Mouse (Mus musculus): ENCODE data around the gene Sec23a.

DNA sequence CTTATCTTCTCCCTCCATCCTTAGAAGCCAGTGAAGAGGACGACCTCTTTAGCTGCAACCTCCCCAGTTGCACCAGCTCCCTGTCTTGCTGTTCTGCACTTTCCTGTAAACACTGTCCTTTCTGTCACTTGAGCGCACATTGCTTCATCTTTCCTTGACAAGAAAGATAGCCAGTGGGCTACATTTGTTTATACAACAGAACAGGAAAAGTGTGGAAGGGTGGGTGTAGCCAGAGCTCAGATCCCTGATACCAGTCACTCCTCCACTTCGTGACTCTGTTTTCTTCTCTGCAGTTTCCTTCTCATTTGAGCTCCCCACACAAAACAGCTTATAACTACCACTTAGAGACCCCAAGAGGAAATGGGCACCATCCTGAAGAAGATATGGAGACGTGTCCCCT, 77.2 kb downstream of the Sec23a start:
- TF ChIP-seq CTCF (IDR thresholded peaks at IDR 0.05; ENCODE audit: low read depth, low read length) (no peak), GATA1 (IDR thresholded peaks at IDR 0.05; ENCODE audit: borderline replicate concordance, low read length) (no peak), TAL1 (conservative IDR thresholded peaks at IDR 0.05; ENCODE audit: low read depth, low read length) (no peak), GATA2 (IDR thresholded peaks at IDR 0.05; ENCODE audit: borderline replicate concordance, low read depth, low read length) (no peak)
